Mouse (Mus musculus) right cerebral cortex, adult 2 months (tissue): Measurements from ENCODE around the gene Preb.

Experiments
- DNase-seq, 2 experiments: peaks; one replicate each; pipeline ENCODE4 v3.0.0; 2021 to 2022; ENCODE audit warnings: low spot score in 2 of 2

Gene Preb

DNA sequence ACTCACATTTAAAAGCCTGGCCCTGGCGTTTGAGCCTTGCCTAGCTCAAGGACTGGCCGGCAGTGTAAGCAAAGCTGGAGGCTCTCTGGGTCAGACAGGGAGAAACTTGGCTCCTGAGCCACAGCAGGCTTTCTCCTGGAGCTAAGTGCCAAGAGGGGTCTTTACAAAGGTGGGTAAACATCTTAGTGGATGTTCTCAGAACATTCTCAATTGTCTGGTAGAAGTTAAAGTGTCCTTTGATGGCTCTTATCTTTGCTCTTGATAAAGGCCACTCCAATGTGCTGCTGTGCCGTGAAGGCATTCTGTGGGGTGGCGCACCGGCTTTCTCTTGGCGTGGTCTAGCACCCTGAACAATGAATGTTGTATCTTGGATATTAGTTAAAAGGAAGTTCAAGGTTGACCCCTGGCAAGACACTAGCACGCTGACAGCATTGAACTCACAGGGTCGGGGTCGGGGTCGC lies 37.5 kb downstream of the Preb start:
- DNase-seq, result no peak

DNA sequence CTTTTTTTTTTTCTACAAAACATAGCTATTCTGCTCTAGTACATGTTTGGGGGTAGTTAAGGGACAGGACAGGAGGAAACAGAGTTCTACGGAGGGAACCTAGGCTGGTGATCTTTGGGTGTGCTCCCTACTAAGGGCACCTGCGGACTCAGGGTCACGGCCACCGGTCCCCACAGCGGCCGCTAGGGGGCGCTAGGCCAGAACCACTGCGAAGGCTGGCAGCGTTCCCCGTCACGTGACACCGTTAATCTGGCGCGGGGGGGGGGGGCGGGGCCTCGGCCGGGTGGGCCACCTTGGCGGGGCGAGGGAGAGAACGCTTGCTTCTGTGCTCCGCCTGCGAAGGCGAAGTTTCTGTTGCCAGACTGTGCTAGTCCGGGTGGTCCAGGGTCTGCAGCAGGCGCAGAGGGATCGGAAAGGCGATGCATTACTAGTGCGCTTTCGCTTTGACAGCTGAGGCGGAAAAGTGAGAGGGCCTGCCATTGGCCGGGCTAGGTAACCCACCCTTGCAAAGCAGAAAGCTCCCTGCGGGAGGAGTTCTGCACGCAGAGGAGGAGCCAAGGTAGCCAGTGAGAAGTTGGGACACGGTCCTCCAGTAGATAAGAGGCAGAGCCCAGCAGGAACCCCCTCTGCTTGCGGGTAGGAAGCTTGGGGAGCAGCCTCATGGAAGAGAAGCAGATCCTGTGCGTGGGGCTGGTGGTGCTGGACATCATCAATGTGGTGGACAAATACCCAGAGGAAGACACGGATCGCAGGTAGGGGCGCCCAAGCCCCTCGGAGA lies 38.7 kb downstream of the Preb start, which contains the start of gene Khk:
Khk (plus strand) TSS at position 176 of the 778 bp plus-strand sequence.
- peak; percentile 90 for DNase-seq

DNA sequence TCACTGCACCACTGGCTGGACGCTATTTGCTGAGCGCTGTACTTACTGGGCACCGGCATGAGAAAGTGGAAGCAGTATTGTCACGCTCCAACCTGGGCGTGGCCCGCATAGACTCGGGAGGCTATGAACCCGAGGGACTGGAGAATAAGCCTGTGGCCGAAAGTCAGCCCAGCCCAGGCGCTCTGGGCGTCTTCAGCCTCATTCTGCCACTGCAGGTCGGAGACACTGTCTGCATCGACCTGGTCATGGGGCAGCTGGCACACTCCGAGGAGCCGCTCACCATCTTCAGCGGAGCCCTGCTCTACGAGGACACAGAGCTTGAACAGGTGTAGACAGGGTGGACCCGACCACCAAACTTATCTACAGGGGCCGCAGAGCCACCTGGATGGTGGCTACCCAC lies 39.5 kb downstream of the Preb start:
- DNase-seq, result no peak

DNA sequence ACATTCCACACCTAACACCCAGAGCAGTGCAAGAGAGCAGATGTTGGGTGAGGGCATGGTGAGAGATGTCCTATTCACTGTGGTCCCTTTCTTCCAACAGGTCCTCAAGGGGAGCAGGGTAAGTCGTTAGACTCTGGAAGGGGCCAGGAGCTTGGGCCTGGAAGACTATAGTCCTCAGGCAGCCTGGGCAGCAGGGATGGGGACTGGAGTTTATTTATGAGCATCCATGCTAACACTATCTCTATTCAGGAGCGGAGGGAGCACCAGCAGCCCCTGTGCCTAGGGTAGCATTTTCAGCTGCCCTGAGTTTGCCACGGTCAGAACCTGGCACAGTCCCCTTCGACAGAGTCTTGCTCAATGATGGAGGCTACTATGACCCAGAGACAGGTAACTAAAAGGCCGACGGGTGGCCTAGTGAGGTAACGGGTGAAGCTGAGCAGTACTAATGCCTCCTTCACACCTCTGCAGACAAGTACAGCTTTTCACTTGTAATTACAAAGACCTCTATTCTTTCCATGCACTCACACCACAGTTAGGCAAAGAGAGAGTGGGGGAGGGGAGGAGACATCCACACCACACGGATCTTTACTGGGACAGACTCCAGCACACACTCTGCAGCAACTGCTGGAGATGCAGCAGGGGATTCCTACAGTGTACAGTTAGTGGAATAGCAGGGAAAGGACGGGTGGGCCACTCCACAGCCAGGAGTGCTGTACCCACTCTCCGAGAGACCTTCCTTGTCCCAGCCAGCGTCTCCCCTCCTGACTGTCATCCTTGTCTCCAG lies 40.1 kb downstream of the Preb start:
- DNase-seq, result no peak

DNA sequence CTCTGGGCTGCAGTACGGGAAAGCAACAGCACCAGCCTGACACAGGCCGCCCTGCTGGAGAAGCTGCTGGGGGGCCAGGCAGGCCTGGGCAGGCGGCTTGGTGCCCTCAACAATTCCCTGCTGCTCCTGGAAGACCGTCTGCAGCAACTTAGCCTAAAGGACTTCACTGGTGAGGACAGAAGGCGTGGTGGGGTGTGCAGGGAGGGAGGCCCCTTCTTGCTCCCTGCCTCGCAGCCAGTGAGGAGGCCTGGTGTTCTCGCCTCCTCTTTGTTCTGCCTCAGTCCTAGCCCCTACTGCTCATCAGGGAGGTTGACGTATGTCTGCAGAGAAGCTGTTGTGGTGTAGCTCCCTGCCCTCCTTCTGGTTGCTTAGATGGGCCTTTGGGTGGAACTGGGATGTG lies 41.5 kb downstream of the Preb start:
- no peak for DNase-seq

DNA sequence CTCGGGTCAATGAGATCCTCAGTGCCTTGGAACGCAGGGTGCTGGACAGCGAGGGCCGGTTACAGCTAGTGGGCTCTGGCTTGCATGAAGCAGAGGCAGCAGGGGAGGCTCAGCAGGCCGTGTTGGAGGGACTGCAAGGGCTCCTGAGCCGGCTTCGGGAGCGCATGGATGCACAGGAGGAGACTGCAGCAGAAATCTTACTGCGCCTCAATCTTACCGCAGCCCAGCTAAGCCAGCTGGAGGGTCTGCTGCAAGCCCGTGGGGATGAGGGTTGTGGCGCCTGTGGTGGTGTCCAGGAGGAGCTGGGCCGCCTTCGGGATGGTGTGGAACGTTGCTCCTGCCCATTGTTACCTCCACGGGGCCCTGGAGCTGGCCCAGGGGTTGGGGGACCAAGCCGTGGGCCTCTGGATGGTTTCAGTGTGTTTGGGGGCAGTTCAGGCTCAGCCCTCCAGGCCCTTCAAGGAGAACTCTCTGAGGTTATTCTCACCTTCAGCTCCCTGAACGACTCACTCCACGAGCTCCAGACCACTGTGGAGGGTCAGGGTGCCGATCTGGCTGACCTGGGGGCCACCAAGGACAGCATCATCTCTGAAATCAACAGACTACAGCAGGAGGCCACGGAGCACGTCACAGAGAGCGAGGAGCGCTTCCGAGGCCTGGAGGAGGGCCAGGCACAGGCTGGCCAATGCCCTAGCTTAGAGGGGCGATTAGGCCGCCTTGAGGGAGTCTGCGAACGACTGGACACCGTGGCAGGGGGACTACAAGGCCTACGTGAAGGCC lies 42.1 kb downstream of the Preb start:
- DNase-seq, result no peak

DNA sequence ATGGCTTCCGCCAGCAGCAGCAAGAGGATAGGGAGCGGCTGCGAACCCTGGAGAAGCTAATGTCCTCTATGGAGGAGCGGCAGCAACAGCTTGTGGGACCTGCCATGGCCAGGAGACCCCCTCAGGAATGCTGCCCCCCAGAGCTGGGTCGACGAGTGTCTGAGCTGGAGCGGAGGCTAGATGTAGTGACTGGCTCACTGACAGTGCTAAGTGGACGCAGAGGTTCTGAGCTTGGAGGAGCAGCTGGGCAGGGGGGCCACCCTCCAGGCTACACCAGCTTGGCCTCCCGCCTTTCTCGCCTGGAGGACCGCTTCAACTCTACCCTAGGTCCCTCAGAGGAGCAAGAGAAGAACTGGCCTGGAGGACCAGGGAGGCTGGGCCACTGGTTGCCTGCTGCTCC lies 42.8 kb downstream of the Preb start:
- no peak for DNase-seq

DNA sequence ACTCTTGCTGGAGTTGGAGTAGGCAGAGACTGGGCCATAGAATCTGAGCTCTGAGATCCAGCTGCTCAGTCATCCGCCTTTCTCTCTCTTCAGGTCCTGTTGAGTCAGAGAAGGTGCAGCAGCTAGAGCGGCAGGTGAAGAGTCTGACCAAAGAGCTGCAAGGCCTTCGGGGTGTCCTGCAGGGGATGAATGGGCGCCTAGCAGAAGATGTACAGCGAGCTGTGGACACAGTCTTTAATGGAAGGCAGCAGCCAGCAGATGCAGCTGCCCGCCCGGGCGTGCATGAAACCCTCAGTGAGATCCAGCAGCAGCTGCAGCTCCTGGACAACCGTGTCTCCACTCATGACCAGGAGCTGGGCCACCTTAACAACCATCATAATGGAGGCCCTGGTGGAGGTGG lies 43.3 kb downstream of the Preb start:
- no peak for DNase-seq

DNA sequence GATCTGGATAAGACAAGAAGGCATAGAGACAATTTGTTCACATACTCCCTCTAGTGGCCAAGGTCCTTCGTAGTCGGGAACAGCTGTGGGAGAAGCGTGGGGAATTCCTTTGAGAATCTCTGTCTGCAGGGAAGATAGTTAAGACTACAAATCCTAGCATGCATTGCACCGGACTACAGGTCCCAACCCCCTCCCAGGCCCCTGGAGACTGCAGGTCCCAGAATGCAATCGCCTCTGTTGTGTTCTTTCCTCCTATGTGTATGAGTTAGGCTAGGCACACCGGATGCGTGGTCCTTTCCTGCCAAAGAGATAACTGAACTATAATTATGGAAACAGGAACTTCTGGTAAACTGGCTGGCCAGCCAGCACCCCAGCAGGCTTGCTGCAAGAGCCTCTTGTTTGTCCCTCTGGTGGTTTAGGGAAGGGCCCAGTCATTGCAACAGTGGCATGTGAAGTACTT lies 44.2 kb downstream of the Preb start:
- peak; percentile 91 for DNase-seq

DNA sequence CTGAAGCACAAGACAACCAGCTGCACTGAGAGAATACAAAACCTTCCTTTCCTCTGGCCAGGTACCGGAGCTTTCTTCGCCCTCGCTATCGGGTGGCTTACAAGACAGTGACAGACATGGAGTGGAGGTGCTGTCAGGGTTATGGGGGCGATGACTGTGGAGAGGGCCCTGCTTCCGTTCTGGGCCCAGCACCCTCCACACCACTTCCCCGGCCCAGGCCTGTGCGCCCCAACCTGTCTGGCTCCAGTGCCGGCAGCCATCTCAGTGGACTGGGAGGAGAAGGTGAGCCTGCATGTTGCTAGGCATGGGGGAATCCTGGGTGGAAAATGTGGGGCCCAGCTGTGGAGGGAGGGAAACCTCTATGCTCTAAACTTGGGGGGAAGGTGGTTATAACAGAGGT lies 44.7 kb downstream of the Preb start:
- no peak for DNase-seq

DNA sequence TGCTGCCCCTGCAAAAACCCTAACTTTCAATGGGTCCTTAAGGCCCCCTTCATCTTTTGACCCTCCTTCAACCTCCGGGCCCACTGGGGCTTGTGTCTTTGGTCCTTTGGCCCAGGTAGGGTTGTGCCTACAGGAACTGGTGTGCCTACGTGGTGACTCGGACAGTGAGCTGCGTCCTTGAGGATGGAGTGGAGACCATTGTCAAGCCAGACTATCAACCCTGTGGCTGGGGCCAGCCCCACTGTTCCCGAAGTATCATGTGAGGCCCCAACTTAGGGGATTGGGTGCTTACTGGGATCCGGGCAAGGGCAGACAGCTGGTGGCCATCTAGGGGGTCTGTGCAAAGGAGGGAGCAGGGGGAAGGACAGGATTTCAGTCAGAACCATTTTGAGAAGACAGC lies 45.3 kb downstream of the Preb start:
- DNase-seq, result no peak

DNA sequence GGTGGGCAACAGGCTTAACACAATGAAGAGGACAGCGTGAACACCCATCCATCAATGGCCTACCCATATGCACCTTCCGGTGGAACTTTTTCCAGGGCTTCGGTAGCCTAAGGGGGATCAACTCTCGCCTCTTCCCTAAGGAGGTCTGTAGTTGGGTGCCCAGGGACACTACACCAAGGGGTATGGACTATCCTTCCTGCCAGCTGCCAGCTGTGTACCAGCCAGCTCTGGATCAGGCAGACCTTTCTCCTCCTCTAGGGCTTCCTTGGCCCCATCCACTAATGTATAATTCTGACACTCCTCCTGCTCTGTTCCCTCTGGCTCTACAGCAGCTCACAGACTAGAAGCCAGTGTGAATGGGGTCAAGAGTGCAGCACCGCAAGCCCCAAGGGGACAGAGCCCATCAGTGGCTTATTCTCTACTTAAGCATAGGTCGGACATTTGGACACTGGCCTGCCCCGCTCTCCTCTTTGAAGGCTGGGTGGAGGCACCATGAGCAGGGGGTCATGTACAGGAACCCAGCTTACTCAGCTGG lies 46.0 kb downstream of the Preb start:
- no peak for DNase-seq

DNA sequence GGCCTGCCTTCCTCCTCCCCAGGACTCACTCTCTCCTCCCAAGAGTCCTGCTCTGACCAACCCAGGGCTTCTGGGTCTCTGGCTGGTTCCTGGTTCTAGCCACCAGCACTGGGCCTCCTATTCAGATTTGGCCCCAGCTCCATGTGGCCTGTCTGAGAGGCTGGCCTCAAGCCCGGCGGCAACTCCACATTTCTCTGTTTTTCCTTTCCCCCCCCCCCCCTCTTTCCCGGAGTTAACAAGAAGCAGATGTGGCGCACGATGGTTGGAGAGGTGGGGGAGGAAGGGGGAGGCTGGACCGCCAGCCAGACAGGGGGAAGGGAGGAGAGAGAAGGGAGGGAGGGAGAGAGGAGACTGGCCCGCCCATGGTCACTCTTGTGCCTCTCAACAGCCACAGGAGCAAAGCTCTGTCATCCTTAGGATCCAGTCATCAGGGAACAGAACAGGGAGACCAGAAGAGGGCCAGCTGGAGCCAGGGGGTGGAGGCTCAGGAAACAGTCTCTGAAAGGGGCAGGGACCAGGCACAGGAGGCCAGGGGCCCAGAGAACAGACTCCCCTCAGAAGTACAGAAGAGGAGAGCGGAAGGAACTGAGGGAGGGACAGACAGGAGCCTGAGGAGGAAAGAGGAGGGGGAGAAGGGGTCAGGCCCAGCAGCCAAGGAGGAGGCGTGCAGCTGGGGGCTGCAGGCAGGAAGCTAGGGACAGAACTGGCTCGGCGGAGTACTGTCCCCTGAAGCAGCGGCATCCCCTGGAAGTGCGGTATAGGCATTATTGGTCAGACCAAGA lies 46.9 kb downstream of the Preb start, which contains the start of gene Emilin1:
Emilin1 (plus strand) TSS at position 343 of the 782 bp plus-strand sequence.
- no peak for DNase-seq

DNA sequence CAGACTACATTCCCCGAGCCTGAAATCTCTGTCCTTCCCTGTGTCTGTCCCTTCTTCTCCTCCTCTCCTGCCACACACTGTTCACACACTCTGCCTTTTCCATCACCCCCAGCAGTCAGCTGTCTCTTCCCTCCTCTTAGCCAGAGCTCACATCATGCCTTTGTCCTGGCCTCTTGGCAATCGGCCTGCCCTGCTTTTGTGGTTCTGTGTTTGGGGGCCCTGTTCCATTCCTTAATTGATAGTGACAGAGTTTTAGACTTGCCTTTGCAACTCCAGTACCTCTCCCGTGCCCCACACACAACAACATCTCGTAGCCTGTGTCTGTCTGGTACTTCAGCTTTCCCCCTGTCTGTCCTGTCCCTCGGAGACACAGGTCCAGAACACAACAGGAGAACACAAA lies 48.0 kb downstream of the Preb start:
- no peak for DNase-seq

DNA sequence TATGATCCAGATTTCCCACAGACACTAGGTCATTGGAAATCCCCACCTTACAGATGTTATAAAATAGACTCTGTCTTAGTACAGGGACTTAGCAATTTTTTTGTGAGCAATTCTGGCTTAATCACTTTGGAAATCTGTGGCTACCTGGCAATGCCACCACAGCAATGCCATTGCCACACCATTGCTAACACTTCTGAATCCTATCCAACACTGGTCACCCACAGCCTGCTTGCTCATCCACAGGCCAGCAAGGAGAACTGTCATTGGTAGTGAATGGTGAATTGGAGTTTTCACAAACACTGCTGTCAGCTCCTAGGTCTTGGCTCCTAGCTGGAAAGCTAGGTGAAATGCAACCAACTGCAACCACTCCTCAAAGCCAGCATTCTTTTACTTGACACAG lies 49.7 kb downstream of the Preb start:
- no peak for DNase-seq

DNA sequence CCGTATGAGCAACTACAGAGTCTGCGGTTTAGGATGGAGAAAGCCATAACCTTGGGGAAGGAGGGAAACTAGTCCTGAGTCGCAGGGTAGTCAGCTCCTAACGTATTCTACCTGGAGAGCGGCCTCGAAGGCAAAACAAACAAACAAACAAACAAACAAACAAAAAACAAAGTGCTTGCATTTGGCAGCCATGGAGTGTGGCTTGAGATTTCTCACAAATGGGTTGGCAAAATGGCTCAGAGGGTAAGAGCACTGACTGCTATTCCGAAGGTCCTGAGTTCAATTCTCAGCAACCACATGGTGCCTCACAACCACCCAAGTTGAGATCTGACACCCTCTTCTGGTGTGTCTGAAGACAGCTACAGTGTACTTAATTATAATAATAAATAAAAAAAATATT lies 50.3 kb downstream of the Preb start:
- no peak for DNase-seq

DNA sequence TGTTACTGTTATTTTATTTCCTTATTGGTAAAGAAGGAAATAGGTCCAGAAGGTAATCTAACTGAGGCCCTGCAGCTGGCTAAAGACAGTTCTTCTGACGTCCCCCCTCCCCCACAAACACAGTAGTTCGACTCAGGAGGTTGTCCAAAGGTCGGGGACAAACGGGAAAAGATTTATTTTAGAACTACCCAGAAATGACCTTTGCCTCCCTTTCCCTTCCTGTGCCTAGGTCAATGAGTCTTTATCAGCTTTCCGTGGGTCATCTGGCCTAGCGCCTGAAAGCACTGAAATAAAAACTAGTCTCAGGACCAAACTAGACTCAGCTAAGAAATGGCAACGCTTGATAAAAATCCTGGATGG lies 50.9 kb downstream of the Preb start:
- no peak for DNase-seq

DNA sequence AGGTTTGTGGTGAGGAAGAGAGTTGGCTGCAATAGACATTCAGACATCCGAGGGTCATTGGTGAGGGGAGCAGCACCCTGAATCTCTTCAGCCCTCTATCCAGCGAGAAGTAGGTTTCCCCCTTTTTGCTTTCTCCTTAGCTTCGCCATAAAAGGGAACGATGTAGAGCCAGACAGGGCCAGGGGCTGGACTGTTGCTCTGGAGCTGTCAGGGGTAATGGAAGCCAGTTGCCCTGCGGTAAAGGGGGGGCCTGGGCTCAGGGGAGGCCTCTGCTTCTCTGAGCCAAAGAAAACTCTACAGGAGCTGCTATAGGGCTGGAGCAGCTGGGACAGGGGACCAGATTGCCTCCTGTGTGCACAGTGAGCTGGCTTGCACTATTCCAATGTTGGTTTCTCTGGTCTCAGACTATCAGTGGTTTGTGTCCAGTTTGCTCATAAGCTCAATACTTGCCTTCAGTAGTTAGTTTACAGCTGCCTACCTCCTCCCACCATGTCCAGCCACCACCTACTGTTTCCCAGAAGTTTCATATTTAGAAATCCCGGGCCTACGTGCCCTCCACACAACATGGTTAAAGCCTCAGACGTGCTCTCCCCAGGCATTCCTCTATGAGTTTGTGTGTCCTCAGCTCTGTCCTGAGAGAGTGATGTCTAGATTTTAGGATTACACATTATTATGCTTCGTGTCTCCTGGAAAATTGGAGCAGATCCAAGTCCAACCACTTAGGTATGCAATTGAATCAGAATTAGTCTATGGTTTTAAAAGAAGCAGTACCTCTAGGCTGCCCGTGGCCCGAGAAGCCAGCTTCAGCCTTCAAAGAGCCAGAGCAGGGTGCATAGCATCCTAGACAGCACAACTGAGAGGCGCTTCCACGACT lies 51.5 kb downstream of the Preb start:
- no peak for DNase-seq

DNA sequence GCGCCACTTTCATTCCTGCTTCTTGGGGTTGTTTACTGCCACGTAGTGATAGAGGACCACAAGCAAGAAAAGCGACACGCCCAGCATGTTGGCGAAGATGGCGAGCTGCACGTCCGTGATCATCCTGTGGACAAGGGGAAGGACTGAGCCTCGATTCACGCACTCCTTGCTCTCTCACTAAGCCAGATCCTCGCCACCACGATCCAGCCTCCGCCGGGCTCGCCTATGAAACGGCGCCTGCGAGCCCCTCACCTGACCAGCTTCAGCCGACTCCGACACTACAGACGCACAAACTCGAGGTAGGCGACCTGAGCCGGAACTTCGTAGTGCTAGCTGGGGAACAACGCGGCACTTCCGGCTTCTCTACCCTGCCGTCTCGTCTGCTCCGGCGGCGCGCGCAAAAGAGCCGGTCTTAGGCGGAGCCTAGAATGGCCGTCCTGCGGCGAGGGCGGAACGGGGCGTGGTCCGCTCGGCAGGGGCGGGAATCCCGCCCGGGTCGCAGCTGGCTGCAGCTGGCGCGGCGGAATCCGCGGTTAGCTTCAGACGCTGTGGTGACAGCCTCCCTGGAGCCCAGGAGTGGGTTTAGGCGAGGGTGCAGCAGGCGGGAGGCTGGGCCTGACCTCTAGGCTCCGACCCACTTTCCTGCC lies 52.6 kb downstream of the Preb start, which contains the start of gene Ost4:
Ost4 (minus strand) TSS at position 376 of the 647 bp plus-strand sequence.
- DNase-seq, result peak; percentile 96 to 97

DNA sequence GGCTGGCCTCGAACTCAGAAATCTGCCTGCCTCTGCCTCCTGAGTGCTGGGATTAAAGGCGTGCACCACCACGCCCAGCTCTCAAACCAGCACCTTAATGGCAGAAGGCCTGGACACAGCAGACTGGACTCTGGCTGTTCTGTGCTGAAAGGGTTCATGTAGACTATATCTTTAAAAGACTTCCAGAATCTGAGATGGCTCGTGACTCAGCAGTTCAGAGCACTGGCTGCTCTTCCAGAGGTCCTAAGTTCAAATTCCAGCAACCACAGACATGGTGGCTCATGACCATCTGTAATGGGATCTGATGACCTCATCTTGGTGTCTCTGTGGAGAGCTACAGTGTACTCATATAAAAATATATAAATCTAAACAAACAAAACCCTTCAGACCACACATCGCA lies 58.3 kb downstream of the Preb start:
- no peak for DNase-seq
